Mouse (Mus musculus) lung, postnatal 0 days (tissue): ENCODE results near the gene Zc3h13.

Experiments
- CTCF ChIP-seq: IDR thresholded peaks from 2 replicates; pipeline ENCODE4 v1.5.1; 2016; ENCODE audit warnings: antibody characterized with exemption, mild to moderate bottlenecking
- EP300 ChIP-seq: IDR thresholded peaks from 2 replicates; pipeline ENCODE4 v1.6.1; 2016; ENCODE audit warnings: antibody characterized with exemption, mild to moderate bottlenecking, control low read depth

DNA sequence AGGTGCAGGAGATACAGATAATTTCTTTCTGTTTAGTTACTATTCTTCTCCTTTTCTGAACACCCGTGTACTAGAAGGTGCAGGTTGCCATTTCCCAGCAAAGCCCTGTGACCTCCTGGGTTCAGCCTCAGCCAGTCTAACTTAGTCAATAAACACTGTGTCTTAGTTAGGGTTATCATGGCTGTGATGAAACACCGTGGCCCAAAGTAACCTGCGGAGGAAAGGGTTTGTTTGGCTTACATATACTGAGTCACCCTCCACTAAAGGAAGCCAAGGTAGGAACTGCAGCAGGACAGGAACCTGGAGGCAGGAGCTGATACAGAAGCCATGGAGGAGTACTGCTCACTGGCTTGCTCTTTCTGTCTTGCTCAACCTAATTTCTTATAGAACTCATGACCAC is 33.7 kb upstream of the Zc3h13 start:
- TF ChIP-seq CTCF: no peak
- TF ChIP-seq EP300: no peak
